Mouse (Mus musculus): ENCODE measurements around the gene Batf. TPM values are rescaled to one million over a fixed set of nuclear protein-coding genes. Genes with fewer than 3 reads are reported as not detected.
A peak's percentile ranks its signal among the peaks of the same experiment; 100 is the strongest.

Gene Batf
- total RNA-seq, 2 experiments from 2014 or later, result 0.61 TPM; not detected in 1

- no peak for ATAC-seq (replicated peaks; ENCODE audit: low FRiP score, poor library complexity, severe bottlenecking)
Measured at GRCm38 (mm10) chr12:85712587-85712986, 26.1 kb downstream of the Batf start.

GRCm38 (mm10) chr12:85714126-85714525 is 27.7 kb downstream of the Batf start:
- no peak for ATAC-seq (replicated peaks; ENCODE audit: low FRiP score, poor library complexity, severe bottlenecking)

- no peak for ATAC-seq (replicated peaks; ENCODE audit: low FRiP score, poor library complexity, severe bottlenecking)
Measured at GRCm38 (mm10) chr12:85725306-85725705, 38.8 kb downstream of the Batf start.

DNA sequence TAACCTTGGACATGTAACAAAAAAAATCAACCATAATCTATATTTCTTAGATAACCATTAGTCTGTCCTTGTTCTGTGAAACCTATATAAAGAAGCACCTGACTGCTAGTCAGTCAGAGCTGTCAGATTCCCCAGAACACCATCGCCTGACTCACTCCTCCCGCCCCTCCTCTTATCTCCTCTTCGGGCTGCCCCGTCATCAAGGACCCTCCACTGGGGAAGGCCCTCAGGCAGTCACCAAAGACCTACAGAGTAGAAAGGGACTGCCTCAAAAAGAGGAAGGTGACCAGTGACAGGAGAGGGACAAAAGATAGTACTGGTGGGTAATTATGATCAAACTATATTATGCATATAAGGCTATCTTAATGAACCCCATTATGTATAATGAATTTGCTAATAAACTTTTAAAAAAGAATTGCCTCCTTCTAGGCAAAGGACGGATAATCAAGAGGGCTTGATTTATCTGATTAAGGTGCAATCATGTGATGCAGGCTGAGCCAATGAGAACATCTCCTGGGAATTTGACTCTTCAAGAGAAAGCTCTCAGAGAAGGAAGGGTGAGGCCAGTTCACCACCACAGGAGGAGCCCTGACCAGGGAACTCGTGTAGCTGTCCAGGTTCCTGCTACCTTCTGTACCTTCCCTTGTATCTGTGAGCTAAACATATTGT is 40.4 kb downstream of the Batf start:
- ATAC-seq (replicated peaks; ENCODE audit: low FRiP score, poor library complexity, severe bottlenecking), result no peak

DNA sequence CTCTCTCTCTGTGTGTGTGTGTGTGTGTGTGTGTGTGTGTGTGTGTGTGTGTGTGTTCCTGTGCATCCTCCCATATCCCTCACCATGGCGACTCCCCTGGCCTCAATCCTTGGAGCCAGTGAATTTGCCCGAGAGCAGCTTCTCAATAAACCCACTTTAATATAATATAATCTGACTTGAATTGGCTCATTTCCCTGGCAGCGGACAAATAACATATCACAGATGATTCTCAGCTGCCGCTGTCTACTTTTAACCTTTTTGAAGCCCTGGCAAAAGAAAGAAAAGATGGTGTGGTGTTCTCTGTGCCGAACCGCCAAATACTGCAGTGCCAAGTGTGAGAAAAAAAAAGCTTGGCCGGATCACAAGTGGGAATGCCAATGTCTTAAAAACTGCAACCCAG is 41.7 kb downstream of the Batf start:
- ATAC-seq (replicated peaks; ENCODE audit: low FRiP score, poor library complexity, severe bottlenecking), result no peak

DNA sequence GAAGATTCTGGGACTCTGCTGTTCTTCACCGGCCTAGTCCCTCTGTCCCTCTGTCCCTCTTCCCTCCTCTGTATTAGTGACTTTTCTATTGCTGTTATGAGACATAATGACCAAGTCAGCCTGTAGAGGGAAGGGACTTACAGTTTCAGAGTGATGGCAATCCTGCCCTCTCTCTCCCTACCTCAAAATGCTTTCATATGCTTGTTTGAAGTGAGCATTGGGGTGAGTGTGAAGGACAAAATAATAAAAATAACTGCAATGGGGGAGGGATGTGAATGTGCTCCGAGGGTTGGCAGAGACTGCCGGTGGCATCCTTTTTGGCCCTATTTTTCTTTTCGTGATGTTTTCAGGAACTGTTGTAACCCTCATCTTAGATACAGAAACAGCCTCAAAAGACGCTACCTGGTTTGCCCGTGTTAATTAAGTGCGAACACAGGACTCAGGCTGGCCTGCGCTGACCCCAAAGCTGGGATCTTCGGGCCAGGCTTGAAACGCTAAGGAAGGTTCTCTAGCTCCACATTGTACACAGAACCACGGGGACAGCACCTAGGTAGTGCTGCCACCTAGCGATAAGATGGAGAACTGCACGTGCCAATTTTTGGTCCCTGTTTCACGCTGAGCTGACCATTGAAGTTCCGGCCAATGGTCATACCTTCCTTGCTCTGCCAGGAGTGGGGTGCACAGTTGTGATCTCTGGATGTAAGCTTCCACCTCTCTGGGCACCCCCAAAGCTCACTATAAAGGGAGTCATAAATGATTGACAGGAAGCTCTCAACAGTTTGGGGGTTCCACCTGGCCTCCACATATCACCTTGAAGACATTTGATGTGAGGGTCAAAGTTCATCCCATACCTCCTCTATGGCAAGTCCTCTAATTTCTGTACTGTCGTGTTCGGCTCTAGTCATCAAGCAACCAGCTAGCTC is 42.8 kb downstream of the Batf start:
- ATAC-seq (replicated peaks; ENCODE audit: low FRiP score, poor library complexity, severe bottlenecking), result peak; percentile 63

DNA sequence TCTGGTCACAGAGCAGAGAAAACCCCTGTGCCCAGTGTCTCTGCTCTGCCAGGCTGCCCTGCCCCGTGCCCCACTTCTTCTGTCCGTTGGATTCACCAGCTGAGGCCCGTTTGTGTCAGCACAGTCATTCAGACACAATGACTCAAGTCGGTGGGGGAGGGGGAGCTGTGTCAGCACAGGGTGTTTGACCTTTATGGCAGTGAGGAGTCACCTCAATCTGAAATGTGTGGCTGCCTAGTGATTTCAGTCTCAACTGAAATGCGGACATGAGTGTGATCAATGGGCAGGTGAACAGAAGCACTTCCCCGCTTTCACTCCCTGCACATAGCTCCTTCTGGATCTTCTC is 43.4 kb downstream of the Batf start:
- ATAC-seq (replicated peaks; ENCODE audit: low FRiP score, poor library complexity, severe bottlenecking), result no peak

DNA sequence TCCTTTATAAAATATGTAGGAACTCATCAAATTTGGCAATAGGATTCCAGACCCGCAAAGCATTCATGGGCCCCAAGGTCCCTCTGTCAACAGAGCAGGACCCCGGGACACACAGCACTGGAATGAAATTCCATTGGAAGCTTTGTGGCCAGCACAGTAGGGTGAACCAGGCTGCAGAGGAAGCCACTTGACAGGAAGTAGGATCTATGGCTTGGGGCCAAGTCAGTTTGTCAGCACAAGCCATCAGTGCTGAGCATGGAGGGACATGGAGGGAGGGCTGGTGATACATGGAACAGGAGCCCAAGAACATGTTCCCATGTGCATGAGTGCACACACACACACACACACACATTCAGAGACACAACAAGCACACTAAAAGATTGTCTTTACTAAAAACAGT is 49.7 kb downstream of the Batf start:
- ATAC-seq (replicated peaks; ENCODE audit: low FRiP score, poor library complexity, severe bottlenecking), result no peak

DNA sequence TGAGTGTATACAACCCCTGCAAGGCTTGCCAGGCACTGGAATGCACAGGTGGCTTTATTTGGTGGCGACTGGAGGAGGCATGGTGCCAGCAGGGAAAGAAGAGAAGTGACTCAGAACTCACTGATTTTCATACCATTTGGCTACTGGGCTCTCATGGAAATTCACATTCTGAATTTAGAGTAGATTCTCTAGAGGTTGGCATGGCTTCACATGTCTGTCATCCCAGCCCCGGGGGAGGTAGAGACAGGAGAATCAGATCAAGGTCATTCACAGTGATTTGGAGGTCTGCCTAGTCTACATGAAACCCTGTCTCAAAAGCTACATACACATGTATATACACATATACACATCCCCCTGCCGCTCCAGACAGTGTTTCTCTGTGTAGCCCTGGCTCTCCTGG is 50.5 kb downstream of the Batf start:
- ATAC-seq (replicated peaks; ENCODE audit: low FRiP score, poor library complexity, severe bottlenecking), result no peak

- no peak for ATAC-seq (replicated peaks; ENCODE audit: low FRiP score, poor library complexity, severe bottlenecking)
Measured at GRCm38 (mm10) chr12:85745827-85746695, 59.6 kb downstream of the Batf start, which contains the start of gene Flvcr2. Gene Flvcr2, plus strand, starts transcription at chr12:85746539.

DNA sequence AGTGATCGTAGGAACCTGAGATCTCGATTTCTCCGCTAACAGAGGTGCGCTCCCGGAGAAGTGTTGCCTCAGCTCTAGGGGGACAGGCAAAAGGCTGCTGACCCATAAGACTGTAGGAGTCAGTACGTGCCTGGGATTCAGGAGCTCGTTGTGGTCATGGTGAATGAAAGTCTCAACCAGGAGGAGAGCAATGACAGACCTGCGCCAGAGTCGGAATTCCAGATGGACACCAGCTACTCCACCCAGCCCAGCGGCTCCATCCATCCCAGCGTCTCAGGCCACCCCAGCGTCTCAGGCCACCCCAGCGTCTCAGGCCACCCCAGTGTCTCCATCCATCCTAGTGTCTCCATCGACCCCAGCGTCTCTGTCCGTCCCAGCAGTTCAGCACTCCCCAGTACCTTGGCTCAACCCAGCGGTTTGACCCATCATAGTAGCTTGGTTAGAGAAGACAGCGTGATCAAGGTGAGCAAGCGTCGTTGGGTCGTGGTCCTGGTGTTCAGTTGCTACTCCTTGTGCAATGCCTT is 60.3 kb downstream of the Batf start:
- no peak for ATAC-seq (replicated peaks; ENCODE audit: low FRiP score, poor library complexity, severe bottlenecking)

- ATAC-seq (replicated peaks; ENCODE audit: low FRiP score, poor library complexity, severe bottlenecking), result no peak
Measured at GRCm38 (mm10) chr12:85747343-85747742, 60.9 kb downstream of the Batf start.

DNA sequence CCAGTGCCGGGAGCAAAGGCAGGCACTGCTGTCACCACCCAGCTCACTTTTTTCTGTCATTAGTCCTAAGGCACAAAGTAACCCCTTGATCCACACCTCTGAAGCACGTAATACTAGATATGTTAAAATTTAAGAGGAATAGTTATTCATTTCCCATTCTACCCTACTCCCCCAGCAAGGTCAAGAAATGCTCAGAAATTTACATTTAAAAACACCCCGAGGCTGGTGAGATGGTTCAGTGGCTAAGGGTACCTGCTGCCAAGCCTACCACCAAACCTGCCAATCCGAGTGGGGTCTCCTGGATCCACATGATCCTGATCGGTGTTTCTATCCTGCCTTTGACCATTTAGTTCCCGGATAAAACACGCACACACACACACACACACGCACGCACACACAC is 63.4 kb downstream of the Batf start:
- ATAC-seq (replicated peaks; ENCODE audit: low FRiP score, poor library complexity, severe bottlenecking), result no peak

DNA sequence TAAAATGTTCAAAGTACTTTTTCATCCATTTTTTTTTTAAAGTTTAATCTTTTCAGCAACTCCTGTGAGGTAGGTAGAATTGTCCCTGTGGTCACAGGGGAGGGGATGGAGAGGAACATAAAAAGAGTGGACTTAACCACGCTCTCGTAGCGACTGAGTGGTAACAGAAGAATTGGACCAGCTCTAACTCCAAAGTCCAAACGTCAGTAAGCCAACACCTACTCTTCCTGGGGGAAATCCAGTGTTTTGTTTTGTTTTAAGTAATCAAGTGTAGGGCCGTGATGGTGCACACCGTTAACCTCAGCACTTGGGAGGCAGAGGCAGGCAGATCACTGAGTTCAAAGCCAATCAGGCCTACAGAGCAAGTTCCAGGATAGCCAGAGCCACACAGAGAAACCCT is 65.6 kb downstream of the Batf start:
- no peak for ATAC-seq (replicated peaks; ENCODE audit: low FRiP score, poor library complexity, severe bottlenecking)

DNA sequence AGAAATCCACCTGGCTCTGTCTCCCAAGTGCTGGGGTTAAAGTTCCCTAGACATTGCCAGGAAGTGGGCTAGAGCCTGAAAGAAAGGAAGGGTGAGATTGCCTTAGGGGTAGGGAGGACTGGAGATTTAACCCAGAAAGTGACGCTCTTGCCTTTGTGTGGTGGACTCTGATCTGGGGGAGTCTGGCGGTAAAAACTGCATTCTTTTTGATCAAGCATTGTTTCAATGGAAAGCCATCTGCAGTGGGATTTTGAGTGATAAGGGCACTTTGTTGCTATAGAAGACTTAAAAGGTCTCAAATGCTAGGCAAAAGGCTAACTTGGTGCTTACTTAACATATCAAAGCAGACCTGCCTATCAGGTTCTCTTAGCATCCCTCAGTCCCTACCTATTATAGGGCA is 66.8 kb downstream of the Batf start:
- no peak for ATAC-seq (replicated peaks; ENCODE audit: low FRiP score, poor library complexity, severe bottlenecking)

DNA sequence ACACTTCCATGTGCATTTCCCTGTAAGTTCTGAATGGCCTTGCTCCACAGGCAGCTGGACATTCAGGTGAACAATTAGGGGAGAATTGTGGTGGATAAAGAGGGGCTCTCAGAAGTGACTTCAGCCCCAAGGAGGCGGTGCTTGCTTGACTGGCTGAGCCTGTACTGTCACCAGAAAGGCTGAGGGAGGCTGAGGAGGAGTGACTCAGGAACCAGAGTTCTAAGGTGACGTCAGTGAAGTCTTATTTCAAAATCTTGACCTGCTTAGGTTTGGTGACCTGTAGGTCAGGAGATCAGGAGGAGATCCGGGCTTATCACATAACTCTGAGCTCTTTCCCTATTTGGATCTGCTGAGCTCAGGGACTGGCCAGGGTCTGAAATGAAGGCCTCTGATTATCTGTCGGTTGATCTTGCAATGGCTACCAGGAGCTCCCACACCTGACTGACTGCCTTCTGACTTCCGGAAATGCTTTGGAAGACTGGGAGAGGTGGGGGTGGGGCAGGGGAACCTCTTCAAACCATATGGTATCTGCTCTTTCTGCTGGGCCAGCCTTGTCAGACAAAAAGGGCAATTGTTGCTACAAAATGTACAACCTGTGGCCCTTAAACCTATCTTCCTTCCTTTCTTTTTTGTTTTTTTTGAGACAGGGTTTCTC is 68.3 kb downstream of the Batf start:
- ATAC-seq (replicated peaks; ENCODE audit: low FRiP score, poor library complexity, severe bottlenecking), result no peak

DNA sequence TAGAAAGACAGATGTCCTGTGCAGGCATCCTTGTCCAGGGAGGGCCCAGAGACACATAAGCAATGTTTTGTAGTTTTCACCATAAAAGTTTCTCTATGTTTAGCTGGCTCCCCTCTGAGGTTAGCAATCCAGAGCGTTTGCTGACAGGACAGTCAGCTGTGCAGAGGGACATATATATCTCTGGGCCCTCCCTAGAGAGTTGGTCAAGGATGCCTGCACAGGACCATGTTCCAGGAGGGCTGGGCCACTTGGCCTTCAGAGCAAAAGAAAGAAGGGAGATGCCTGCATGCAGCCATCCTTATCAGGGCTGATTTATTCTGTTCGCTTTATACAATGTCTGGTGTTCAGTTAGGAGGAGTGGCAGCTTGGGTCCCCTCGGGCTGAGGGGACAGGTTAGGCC is 70.0 kb downstream of the Batf start:
- ATAC-seq (replicated peaks; ENCODE audit: low FRiP score, poor library complexity, severe bottlenecking), result no peak

DNA sequence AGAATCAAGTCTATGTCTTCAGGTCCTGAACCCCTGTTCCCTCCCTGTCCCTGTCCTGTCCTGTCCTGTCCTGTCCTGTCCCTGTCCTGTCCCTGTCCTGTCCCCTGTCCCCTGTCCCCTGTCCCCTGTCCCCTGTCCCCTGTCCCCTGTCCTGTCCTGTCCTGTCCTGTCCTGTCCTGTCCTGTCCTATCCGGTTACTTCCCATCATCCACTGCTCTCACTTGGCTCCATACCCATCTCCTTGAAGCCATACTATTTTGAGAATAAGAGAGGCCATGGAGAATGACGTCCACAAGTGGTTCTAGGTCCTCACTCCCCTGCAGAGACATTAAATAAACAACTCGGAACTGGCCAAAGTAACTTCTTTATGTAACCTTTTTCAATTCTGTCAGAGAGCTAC is 70.6 kb downstream of the Batf start:
- no peak for ATAC-seq (replicated peaks; ENCODE audit: low FRiP score, poor library complexity, severe bottlenecking)

All from erythroid progenitor cell, adult 5-6 weeks (primary cell).